Mouse (Mus musculus) embryonic facial prominence, embryonic 14.5 days (tissue): Measurements from ENCODE around the gene Hspb1. TPM values are rescaled to one million over a fixed set of nuclear protein-coding genes. Genes with fewer than 3 reads are reported as not detected.

ENCODE experiments used
- ATAC-seq: fragments of 200-750 bp; cut with Nextera tagmentation; 2 replicates; pipeline ENCODE4 v1.8.0; 2017; ENCODE audit warnings: low read depth, moderate number of reproducible peaks, moderate TSS enrichment
- DNase-seq: peaks from one replicate; pipeline ENCODE4 v3.0.0-alpha.2; 2015; ENCODE audit warnings: low spot score
- H3K27ac ChIP-seq: fragments of 300-500 bp; sonication (generic); replicated peaks from 2 replicates; pipeline ENCODE4 v1.5.1; 2014; ENCODE audit warnings: low read depth, mild to moderate bottlenecking, low read length, moderate library complexity
- H3K27me3 ChIP-seq: fragments of 300-500 bp; sonication (generic); replicated peaks from 2 replicates; pipeline ENCODE4 v1.6.1; 2014; ENCODE audit warnings: low read length; ENCODE audit not compliant: control insufficient read depth, insufficient read depth
- H3K36me3 ChIP-seq: fragments of 300-500 bp; sonication (generic); 2 replicates; pipeline ENCODE4 v1.6.1; 2014; ENCODE audit warnings: low read length, mixed read lengths; ENCODE audit not compliant: control insufficient read depth, insufficient read depth
- H3K4me1 ChIP-seq: fragments of 300-500 bp; sonication (generic); 2 replicates; pipeline ENCODE4 v1.6.1; 2014; ENCODE audit warnings: antibody characterized with exemption, low read length; ENCODE audit not compliant: control insufficient read depth, insufficient read depth
- H3K4me2 ChIP-seq: fragments of 300-500 bp; sonication (generic); 2 replicates; pipeline ENCODE4 v1.6.1; 2014; ENCODE audit warnings: low read depth, mild to moderate bottlenecking, low read length, moderate library complexity, mixed read lengths
- H3K4me3 ChIP-seq: fragments of 300-500 bp; sonication (generic); 2 replicates; pipeline ENCODE4 v1.5.1; 2014; ENCODE audit warnings: low read depth, mild to moderate bottlenecking, low read length
- H3K9ac ChIP-seq: fragments of 300-500 bp; sonication (generic); 2 replicates; pipeline ENCODE4 v1.6.1; 2014; ENCODE audit warnings: low read depth, mild to moderate bottlenecking, low read length, moderate library complexity, mixed read lengths
- H3K9me3 ChIP-seq: fragments of 300-500 bp; sonication (generic); 2 replicates; pipeline ENCODE4 v1.6.1; 2016; ENCODE audit warnings: low read length; ENCODE audit not compliant: control insufficient read depth
- WGBS: fragments of 180-500 bp; shearing (Covaris S2); extraction: QIAGEN DNeasy Blood & Tissue Kit; methylation state at CpG from one replicate; pipeline ENCODE4 v1.1.7; 2014; 5-methylcytosine and 5-hydroxymethylcytosine counted together
- polyA plus RNA-seq: library from polyadenylated mRNA; unstranded; fragments of >200 nt; fragmentation: Nextera tagmentation; extraction: Ambion mirVana; gene quantifications from 2 replicates; pipeline ENCODE4 v1.2.1, GENCODE M21; 2014

Hspb1 gene
- polyA plus RNA-seq, 1 experiment from 2014 or later: 522 TPM

GRCm38 (mm10) chr5:135892589-135893351 is 5.1 kb downstream of the Hspb1 start:
- no peaks in the 10 kb centered on the region for H3K36me3 ChIP-seq
- peak; percentile 60 for DNase-seq
- no peak overlapping the region for H3K4me3 ChIP-seq
- no peaks in the 10 kb centered on the region for H3K9me3 ChIP-seq
- WGBS: 34% methylated on average over 9 of the region's 9 CpGs
- peak overlapping the region; percentile 77 for H3K27ac ChIP-seq
- H3K4me2 ChIP-seq: 0 out of 2 replicates have a peak overlapping the region, but pooled peaks have one; percentile 4
- peaks cover 4% of the 10 kb centered on the region; the same call in 1 of the 2 replicates for H3K4me1 ChIP-seq
- ATAC-seq: peak; percentile 60
- H3K27me3 ChIP-seq: peaks cover 8% of the 10 kb centered on the region
- H3K9ac ChIP-seq: peak overlapping the region; percentile 6; the same call in 1 of the 2 replicates

DNA sequence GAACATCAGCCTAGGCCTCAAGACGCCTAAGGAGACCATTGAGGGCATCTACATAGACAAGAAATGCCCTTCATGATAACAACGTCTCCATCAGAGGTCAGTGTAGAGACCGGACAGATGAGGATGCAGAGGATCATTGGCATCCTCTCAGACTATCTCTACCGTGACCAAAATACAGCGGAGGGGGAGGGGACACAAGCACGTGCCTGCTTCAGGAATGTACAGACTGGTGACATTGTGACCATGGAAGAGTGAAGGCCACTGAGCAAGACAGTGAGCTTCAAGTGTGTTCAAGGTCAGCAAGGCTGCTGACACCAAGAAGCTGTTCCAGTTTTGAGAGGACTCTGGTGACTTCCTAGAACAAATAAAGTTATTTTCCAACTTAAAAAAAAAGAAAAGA is 7.2 kb downstream of the Hspb1 start:
- Histone ChIP-seq H3K4me3 (no peak overlapping the region), H3K27ac (no peak overlapping the region), H3K9me3 (no peaks in the 10 kb centered on the region), H3K27me3 (no peaks in the 10 kb centered on the region; the same call in 1 of the 2 replicates), H3K4me2 (no peak overlapping the region), H3K4me1 (peaks cover 4% of the 10 kb centered on the region; the same call in 1 of the 2 replicates), H3K9ac (no peak overlapping the region), H3K36me3 (no peaks in the 10 kb centered on the region)
- 82% methylated on average over 6 of the region's 6 CpGs for WGBS
- ATAC-seq (no peak), DNase-seq (no peak)

DNA sequence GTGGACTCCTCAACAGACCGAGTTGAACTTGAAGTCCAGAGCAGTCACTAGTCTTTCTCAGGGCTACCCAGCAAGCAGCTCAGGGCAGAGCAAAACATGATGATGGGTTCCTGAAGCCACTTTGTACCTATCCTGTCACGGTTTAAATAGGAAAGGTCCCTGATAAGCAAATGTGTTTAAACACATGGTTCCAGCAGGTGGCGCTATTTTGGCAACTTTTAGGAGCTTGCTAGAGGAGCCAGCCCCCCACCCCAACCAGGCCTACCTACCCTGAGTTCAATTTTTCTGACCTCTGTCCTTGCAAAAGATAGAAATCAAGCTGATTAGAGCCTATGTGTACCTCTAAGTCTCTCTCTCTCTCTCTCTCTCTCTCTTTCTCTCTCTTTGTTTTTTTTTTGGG is 10.3 kb downstream of the Hspb1 start:
- H3K36me3 ChIP-seq: no peaks in the 10 kb centered on the region
- WGBS: 18% methylated on average over 3 of the region's 3 CpGs
- no peaks in the 10 kb centered on the region for H3K27me3 ChIP-seq
- DNase-seq: peak; percentile 69
- H3K9ac ChIP-seq: no peak overlapping the region
- no peak overlapping the region for H3K27ac ChIP-seq
- H3K4me2 ChIP-seq: no peak overlapping the region
- no peak overlapping the region for H3K4me3 ChIP-seq
- H3K9me3 ChIP-seq: no peaks in the 10 kb centered on the region
- no peak for ATAC-seq
- H3K4me1 ChIP-seq: peaks cover under 1% of the 10 kb centered on the region; the same call in 1 of the 2 replicates

GRCm38 (mm10) chr5:135898995-135899394 is 11.3 kb downstream of the Hspb1 start:
- Histone ChIP-seq H3K4me2 (no peak overlapping the region), H3K27ac (no peak overlapping the region), H3K36me3 (no peaks in the 10 kb centered on the region), H3K27me3 (no peaks in the 10 kb centered on the region), H3K9me3 (no peaks in the 10 kb centered on the region), H3K4me1 (peaks cover 4% of the 10 kb centered on the region), H3K9ac (no peak overlapping the region), H3K4me3 (no peak overlapping the region)
- ATAC-seq (no peak), DNase-seq (no peak)
- 77% methylated on average over 4 of the region's 4 CpGs for WGBS

- H3K27ac ChIP-seq: no peak overlapping the region
Measured at GRCm38 (mm10) chr5:135899833-135900232, 12.1 kb downstream of the Hspb1 start.

GRCm38 (mm10) chr5:135900701-135901100 is 13.0 kb downstream of the Hspb1 start:
- Histone ChIP-seq H3K36me3 (peaks cover 4% of the 10 kb centered on the region; the same call in 1 of the 2 replicates), H3K27ac (no peak overlapping the region), H3K27me3 (no peaks in the 10 kb centered on the region), H3K4me3 (no peak overlapping the region), H3K9ac (no peak overlapping the region), H3K4me2 (no peak overlapping the region), H3K4me1 (peaks cover 4% of the 10 kb centered on the region), H3K9me3 (no peaks in the 10 kb centered on the region)
- DNase-seq (no peak), ATAC-seq (no peak)
- WGBS: 80% methylated on average over 3 of the region's 3 CpGs

More at GRCm38 (mm10) chr5:135899833-135900232, 12.1 kb downstream of the Hspb1 start:
- H3K4me1 ChIP-seq: peaks cover 4% of the 10 kb centered on the region
- DNase-seq (no peak), ATAC-seq (no peak)
- peaks cover 4% of the 10 kb centered on the region; the same call in 1 of the 2 replicates for H3K36me3 ChIP-seq
- 53% methylated on average over 4 of the region's 4 CpGs for WGBS
- H3K4me3 ChIP-seq: no peak overlapping the region
- H3K9me3 ChIP-seq: no peaks in the 10 kb centered on the region
- H3K4me2 ChIP-seq: no peak overlapping the region
- no peak overlapping the region for H3K9ac ChIP-seq
- no peaks in the 10 kb centered on the region for H3K27me3 ChIP-seq

DNA sequence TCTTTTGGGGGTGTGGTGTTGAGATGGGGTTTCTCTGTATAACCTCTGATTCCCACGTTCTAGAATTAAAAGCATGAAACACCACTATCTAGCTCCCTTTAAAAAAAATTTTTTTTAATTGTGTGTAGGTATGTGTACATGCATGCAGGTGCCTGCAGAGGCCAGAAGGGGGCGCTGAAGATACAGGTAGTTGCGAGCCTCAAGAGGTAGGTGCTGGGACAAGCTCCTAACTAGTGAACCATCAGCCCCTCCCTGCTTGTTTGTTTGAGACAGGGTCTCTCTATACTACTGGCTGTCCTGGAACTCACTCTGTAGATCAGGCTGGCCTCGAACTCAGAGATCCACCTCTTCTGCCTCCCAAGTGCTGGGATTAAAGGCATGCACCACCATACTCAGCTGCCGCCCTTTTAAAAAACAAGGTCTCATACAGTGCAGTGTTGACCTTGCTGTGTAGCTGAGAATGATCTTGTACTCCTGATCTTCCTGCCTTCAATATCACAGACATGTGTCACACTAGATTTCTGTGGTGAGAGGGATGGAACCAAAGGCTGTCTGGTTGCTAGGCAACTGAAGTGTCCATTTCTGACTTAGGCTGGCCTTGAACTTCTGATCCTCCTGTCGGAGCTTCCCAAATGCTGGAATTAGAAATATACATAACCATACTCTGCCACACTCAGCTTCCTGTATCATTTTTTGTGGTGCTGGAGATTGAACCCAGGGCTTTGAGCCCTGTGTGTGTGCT is 13.8 kb downstream of the Hspb1 start:
- Histone ChIP-seq H3K27me3 (no peaks in the 10 kb centered on the region), H3K9ac (no peak overlapping the region), H3K9me3 (no peaks in the 10 kb centered on the region), H3K4me3 (no peak overlapping the region), H3K4me2 (no peak overlapping the region), H3K36me3 (peaks cover 4% of the 10 kb centered on the region; the same call in 1 of the 2 replicates), H3K4me1 (peaks cover 4% of the 10 kb centered on the region), H3K27ac (no peak overlapping the region)
- 66% methylated on average over 6 of the region's 6 CpGs for WGBS
- ATAC-seq (no peak), DNase-seq (no peak)

DNA sequence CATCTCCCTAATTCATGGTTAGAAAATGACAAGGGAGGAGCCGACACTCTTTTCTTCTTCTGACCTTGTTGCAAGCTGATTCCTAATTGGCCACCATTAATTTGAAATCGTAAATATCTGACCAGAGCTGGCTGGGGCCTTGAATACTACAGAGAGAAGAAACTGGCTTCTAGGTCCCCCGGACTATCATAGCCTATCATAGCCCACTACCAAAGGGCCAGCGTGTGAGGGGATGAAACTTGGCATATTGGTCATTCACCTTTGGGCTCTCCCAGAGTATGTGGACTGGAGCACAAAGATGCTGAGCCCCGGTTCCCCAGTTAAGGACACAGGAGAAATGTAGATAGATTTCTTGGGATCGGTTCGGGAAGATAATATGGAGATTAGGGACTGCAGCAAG is 15.3 kb downstream of the Hspb1 start:
- Histone ChIP-seq H3K4me3 (peak overlapping the region; percentile 44), H3K9me3 (no peaks in the 10 kb centered on the region), H3K36me3 (peaks cover 18% of the 10 kb centered on the region), H3K9ac (peak overlapping the region; percentile 60), H3K27ac (peak overlapping the region; percentile 74), H3K4me2 (peak overlapping the region; percentile 84), H3K4me1 (peaks cover 4% of the 10 kb centered on the region), H3K27me3 (no peaks in the 10 kb centered on the region)
- DNase-seq (no peak), ATAC-seq (no peak)
- 26% methylated on average over 7 of the region's 7 CpGs for WGBS
